Mouse (Mus musculus) neural tube, embryonic 15.5 days (tissue): ENCODE results near the gene Mov10l1. TPM values are rescaled to one million over a fixed set of nuclear protein-coding genes. Genes with fewer than 3 reads are reported as not detected.

Experiments
- ATAC-seq: fragments of 200-750 bp; cut with Nextera tagmentation; 2 replicates; pipeline ENCODE4 v1.8.0; 2017; ENCODE audit warnings: mild to moderate bottlenecking, moderate TSS enrichment, moderate library complexity; ENCODE audit not compliant: low FRiP score
- H3K27ac ChIP-seq: fragments of 300-500 bp; sonication (generic); replicated peaks from 2 replicates; pipeline ENCODE4 v1.5.1; 2015; ENCODE audit warnings: mild to moderate bottlenecking, inconsistent platforms
- H3K27me3 ChIP-seq: fragments of 300-500 bp; sonication (generic); replicated peaks from 2 replicates; pipeline ENCODE4 v1.6.1; 2015; ENCODE audit warnings: inconsistent platforms
- H3K36me3 ChIP-seq: fragments of 300-500 bp; sonication (generic); 2 replicates; pipeline ENCODE4 v1.6.1; 2015; ENCODE audit warnings: inconsistent platforms
- H3K4me1 ChIP-seq: fragments of 300-500 bp; sonication (generic); 2 replicates; pipeline ENCODE4 v1.6.1; 2015; ENCODE audit warnings: inconsistent platforms
- H3K4me2 ChIP-seq: fragments of 300-500 bp; sonication (generic); 2 replicates; pipeline ENCODE4 v1.6.1; 2015; ENCODE audit warnings: inconsistent platforms, mild to moderate bottlenecking, moderate library complexity
- H3K4me3 ChIP-seq: fragments of 300-500 bp; sonication (generic); replicated peaks from 2 replicates; pipeline ENCODE4 v1.5.1; 2015; ENCODE audit warnings: mild to moderate bottlenecking, inconsistent platforms
- H3K9ac ChIP-seq: fragments of 300-500 bp; sonication (generic); replicated peaks from 2 replicates; pipeline ENCODE4 v1.6.1; 2015; ENCODE audit warnings: mild to moderate bottlenecking, inconsistent platforms
- H3K9me3 ChIP-seq: fragments of 300-500 bp; sonication (generic); replicated peaks from 2 replicates; pipeline ENCODE4 v1.6.1; 2016; ENCODE audit warnings: inconsistent platforms
- WGBS: fragments of 180-500 bp; shearing (Covaris S2); methylation state at CpG from one replicate; pipeline ENCODE4 v1.1.7; 2015; ENCODE audit warnings: mixed read lengths; 5-methylcytosine and 5-hydroxymethylcytosine counted together
- polyA plus RNA-seq: library from polyadenylated mRNA; unstranded; fragments of >200 nt; fragmentation: Nextera tagmentation; extraction: Ambion mirVana; gene quantifications from 2 replicates; pipeline ENCODE4 v1.2.1, GENCODE M21; 2015

Gene Mov10l1
- polyA plus RNA-seq = not detected in 2 replicates

GRCm38 (mm10) chr15:88982534-88983079, at the start of gene Mov10l1:
Mov10l1 (plus strand) TSS chr15:88982909.
- no peak for ATAC-seq
- Histone ChIP-seq H3K4me3 (no peak within 1 kb of the TSS), H3K9ac (no peak within 1 kb of the TSS), H3K27me3 (no peaks in the 10 kb centered on the region), H3K36me3 (no peaks in the 10 kb centered on the region), H3K9me3 (no peaks in the 10 kb centered on the region), H3K4me2 (no peak within 1 kb of the TSS), H3K4me1 (no peaks in the 10 kb centered on the region), H3K27ac (no peak within 1 kb of the TSS)
- 95% methylated on average over 31 of the region's 31 CpGs for WGBS

GRCm38 (mm10) chr15:88934141-88934540, 48.6 kb upstream of the Mov10l1 start:
- no peaks in the 10 kb centered on the region for H3K9me3 ChIP-seq
- no peaks in the 10 kb centered on the region for H3K27me3 ChIP-seq
- no peak for ATAC-seq
- H3K4me1 ChIP-seq = no peaks in the 10 kb centered on the region
- WGBS = 52% methylated on average over 7 of the region's 7 CpGs
- no peak overlapping the region for H3K4me3 ChIP-seq
- no peaks in the 10 kb centered on the region for H3K36me3 ChIP-seq
- no peak overlapping the region for H3K27ac ChIP-seq
- no peak overlapping the region for H3K9ac ChIP-seq
- no peak overlapping the region for H3K4me2 ChIP-seq

DNA sequence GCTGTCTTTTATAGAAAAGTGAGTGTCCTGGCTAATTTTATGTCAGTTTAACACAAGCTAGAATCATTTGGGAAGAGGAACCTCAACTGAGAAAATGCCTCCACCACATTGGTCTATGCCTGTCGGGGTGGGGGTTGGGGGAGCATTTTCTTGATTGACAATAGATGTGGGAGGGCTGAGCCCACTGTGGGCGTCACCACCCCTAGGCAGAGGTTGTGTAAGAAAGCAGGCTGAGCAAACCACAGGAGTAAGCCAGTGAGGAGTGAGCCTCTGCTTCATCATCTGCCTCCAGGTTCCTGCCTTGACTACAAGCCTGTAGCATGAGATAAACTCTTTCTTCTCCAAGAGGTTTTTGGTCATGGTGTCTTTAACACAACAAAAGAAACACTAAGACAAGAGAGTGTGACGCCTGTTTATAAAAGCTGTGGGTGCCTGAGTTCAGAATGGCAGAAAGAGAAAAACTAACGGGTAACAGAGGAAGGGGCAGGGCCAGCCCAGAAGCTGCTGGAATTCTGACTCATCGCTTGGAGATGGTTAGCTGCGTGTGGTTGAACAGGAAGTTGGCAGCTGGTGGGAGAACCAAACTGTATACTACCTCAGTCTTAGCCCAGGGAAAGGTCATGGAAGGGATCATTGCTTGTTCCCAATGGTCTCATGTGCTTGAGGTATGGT, 46.0 kb upstream of the Mov10l1 start:
- H3K27ac ChIP-seq = no peak overlapping the region
- WGBS = 69% methylated on average over 6 of the region's 6 CpGs
- no peak overlapping the region for H3K4me2 ChIP-seq
- H3K4me1 ChIP-seq = no peaks in the 10 kb centered on the region
- H3K4me3 ChIP-seq = no peak overlapping the region
- no peaks in the 10 kb centered on the region for H3K36me3 ChIP-seq
- no peak overlapping the region for H3K9ac ChIP-seq
- H3K9me3 ChIP-seq = no peaks in the 10 kb centered on the region
- ATAC-seq = no peak
- no peaks in the 10 kb centered on the region for H3K27me3 ChIP-seq

DNA sequence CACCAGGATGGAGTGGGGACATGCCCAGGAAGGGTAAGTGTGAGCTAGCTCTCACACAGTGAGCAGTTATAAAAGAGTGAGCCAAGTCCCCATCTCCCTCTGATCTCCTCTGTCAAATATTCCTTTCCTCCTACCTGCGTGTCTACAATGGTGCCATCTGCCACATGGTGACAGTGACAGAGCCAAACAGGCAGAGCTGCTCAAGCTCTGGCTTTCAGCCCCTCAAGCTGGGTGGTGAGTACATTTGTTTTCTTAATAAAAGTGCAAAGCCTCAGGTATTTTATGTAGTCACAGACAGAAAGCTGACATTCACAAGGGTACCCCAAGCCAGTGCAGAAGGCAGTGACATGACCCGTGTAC, 45.4 kb upstream of the Mov10l1 start:
- H3K27ac ChIP-seq = no peak overlapping the region
- no peak overlapping the region for H3K9ac ChIP-seq
- no peak overlapping the region for H3K4me3 ChIP-seq
- ATAC-seq = no peak
- H3K27me3 ChIP-seq = no peaks in the 10 kb centered on the region
- no peaks in the 10 kb centered on the region for H3K9me3 ChIP-seq
- no peak overlapping the region for H3K4me2 ChIP-seq
- H3K36me3 ChIP-seq = no peaks in the 10 kb centered on the region
- 80% methylated on average over 2 of the region's 2 CpGs for WGBS
- H3K4me1 ChIP-seq = no peaks in the 10 kb centered on the region

DNA sequence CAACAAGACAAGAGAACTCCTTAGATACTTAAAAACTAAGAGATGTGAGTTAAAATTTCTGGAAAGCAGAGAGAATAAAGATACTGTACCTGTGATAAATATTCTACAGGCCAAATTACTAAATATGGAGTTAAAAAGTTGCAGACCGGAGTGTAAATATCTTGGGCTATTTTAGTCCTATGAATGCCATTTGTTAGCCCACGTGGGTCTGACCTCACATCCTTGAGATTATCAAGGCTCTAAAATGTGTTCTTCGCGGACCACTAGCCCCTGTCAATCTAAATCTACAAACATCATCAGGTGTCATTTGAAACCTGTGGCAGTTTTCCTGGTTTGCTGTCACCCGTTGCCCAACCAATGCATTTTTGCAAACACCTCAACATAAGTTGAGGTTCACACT, 39.9 kb upstream of the Mov10l1 start:
- Histone ChIP-seq H3K4me1 (no peaks in the 10 kb centered on the region), H3K9ac (no peak overlapping the region), H3K9me3 (no peaks in the 10 kb centered on the region), H3K36me3 (no peaks in the 10 kb centered on the region), H3K27ac (no peak overlapping the region), H3K4me3 (no peak overlapping the region), H3K27me3 (no peaks in the 10 kb centered on the region), H3K4me2 (no peak overlapping the region)
- no peak for ATAC-seq
- 88% methylated on average over 5 of the region's 5 CpGs for WGBS

DNA sequence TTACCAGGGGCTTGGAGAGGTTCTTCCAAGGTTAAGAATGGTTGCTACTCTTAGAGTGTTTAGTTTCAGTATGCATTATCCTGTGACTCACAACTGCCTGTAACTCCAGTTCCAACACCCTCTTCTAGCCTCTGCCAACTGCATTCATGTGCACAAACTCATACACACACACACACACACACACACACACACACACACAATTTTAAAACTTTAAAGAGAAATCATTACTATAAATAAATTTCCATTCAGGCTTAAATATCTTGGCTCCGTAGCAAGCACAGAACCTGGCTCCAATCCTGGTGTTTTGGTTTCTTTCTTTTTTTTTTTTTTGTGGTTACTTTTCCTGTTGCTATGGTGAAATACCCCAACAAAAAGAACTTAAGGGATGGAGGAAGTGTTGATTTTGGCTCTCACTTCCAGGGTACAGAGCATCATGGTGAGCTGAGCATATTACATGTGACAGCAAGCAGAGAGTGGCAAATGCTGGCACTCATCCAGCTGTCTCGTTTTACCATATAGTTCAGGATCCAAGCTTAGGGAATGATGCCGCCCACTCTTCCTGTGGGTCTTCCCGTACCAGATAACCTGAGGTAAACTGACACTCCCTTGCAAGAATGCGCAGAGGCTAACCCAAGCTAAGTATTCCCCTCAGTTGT, 38.7 kb upstream of the Mov10l1 start:
- no peak overlapping the region for H3K9ac ChIP-seq
- 85% methylated on average over 5 of the region's 5 CpGs for WGBS
- H3K4me1 ChIP-seq = no peaks in the 10 kb centered on the region
- no peaks in the 10 kb centered on the region for H3K36me3 ChIP-seq
- H3K27me3 ChIP-seq = no peaks in the 10 kb centered on the region
- H3K27ac ChIP-seq = no peak overlapping the region
- no peaks in the 10 kb centered on the region for H3K9me3 ChIP-seq
- no peak overlapping the region for H3K4me2 ChIP-seq
- ATAC-seq = no peak
- no peak overlapping the region for H3K4me3 ChIP-seq

GRCm38 (mm10) chr15:88946851-88947250, 35.9 kb upstream of the Mov10l1 start:
- ATAC-seq = no peak
- Histone ChIP-seq H3K27ac (no peak overlapping the region), H3K4me2 (no peak overlapping the region), H3K9me3 (no peaks in the 10 kb centered on the region), H3K27me3 (no peaks in the 10 kb centered on the region), H3K36me3 (no peaks in the 10 kb centered on the region), H3K4me3 (no peak overlapping the region), H3K4me1 (no peaks in the 10 kb centered on the region), H3K9ac (no peak overlapping the region)
- WGBS = 64% methylated on average over 6 of the region's 6 CpGs

DNA sequence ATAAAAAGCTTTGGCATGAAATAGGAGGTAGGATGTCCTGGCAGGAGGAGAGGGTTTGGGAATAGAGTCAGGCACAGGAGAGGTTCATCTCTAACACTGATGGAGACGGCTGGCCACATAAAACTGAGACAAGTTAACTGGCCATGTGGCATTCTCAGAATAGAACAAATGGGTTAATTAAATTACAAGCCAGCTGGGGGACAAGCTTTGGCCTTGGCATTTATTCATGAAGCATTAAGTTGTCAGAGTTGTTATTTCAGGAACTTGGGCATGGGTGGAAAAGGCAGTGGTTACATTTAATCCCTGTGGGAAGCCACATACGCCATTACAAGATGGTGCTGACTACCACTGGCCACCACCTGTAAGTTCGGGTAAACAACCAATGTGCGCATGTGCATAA, 31.5 kb upstream of the Mov10l1 start:
- WGBS = 69% methylated on average over 4 of the region's 4 CpGs
- H3K4me1 ChIP-seq = peaks cover 10% of the 10 kb centered on the region
- no peak overlapping the region for H3K4me3 ChIP-seq
- no peak overlapping the region for H3K9ac ChIP-seq
- H3K36me3 ChIP-seq = no peaks in the 10 kb centered on the region
- no peak overlapping the region for H3K4me2 ChIP-seq
- H3K27me3 ChIP-seq = peaks cover 27% of the 10 kb centered on the region
- no peak for ATAC-seq
- no peaks in the 10 kb centered on the region for H3K9me3 ChIP-seq
- H3K27ac ChIP-seq = no peak overlapping the region

GRCm38 (mm10) chr15:88954368-88955072, 28.2 kb upstream of the Mov10l1 start, which contains the start of gene Ttll8:
Ttll8 (minus strand) TSS chr15:88954418.
- 4% methylated on average over 53 of the region's 53 CpGs for WGBS

GRCm38 (mm10) chr15:88955342-88955741, 27.4 kb upstream of the Mov10l1 start:
- H3K4me2 ChIP-seq = no peak overlapping the region
- no peak overlapping the region for H3K27ac ChIP-seq
- no peak overlapping the region for H3K9ac ChIP-seq
- H3K36me3 ChIP-seq = no peaks in the 10 kb centered on the region
- H3K9me3 ChIP-seq = no peaks in the 10 kb centered on the region
- ATAC-seq = no peak
- 86% methylated on average over 6 of the region's 6 CpGs for WGBS
- H3K4me3 ChIP-seq = no peak overlapping the region
- peaks cover 10% of the 10 kb centered on the region for H3K4me1 ChIP-seq
- peaks cover 29% of the 10 kb centered on the region for H3K27me3 ChIP-seq

More at GRCm38 (mm10) chr15:88954368-88955072, 28.2 kb upstream of the Mov10l1 start, which contains the start of gene Ttll8:
- peak within 1 kb of the TSS; percentile 56 for H3K9ac ChIP-seq
- peak within 1 kb of the TSS; percentile 92 for H3K4me2 ChIP-seq
- ATAC-seq = peak; percentile 63
- peaks cover 10% of the 10 kb centered on the region for H3K4me1 ChIP-seq
- H3K4me3 ChIP-seq = peak within 1 kb of the TSS; percentile 46
- H3K27me3 ChIP-seq = peaks cover 29% of the 10 kb centered on the region
- no peaks in the 10 kb centered on the region for H3K9me3 ChIP-seq
- H3K36me3 ChIP-seq = no peaks in the 10 kb centered on the region
- H3K27ac ChIP-seq = no peak within 1 kb of the TSS

DNA sequence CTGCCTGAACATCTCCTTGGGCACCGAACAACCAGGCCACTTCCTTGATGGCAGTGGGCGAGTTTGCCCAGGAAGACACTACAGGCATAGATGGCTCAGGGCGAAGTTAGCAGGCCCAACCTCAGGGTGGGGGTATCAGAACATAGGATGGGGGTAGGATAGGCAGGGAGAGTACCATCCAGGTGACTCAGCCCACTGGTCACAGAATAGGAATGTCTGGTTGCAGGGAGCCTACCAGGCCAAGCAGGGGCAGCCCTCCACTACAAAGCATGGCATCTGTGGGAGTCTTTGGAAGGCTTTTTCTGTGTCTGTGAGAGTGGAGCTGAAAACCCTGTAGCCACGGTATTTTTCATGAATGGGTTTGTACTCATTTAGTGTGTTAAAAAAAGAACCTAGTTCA, 25.2 kb upstream of the Mov10l1 start:
- WGBS = 89% methylated on average over 4 of the region's 4 CpGs
- no peak overlapping the region for H3K4me3 ChIP-seq
- H3K9me3 ChIP-seq = no peaks in the 10 kb centered on the region

More for the DNA sequence above, 25.2 kb upstream of the Mov10l1 start:
- no peak overlapping the region for H3K9ac ChIP-seq
- no peak for ATAC-seq
- H3K36me3 ChIP-seq = no peaks in the 10 kb centered on the region
- no peak overlapping the region for H3K27ac ChIP-seq
- peaks cover 10% of the 10 kb centered on the region for H3K4me1 ChIP-seq
- peaks cover 27% of the 10 kb centered on the region for H3K27me3 ChIP-seq
- no peak overlapping the region for H3K4me2 ChIP-seq
